Mouse (Mus musculus) hematopoietic stem cell, adult 5-6 weeks (primary cell): ENCODE results near the gene 1700001O22Rik. TPM values are rescaled to one million over a fixed set of nuclear protein-coding genes. Genes with fewer than 3 reads are reported as not detected.

Experiments
- total RNA-seq: library from RNA; stranded (forward); fragments of 172-1452, 232-1000 nt; gene quantifications from 2 replicates; pipeline ENCODE4 v1.2.3, GENCODE M21; 2017

Gene 1700001O22Rik
- total RNA-seq, 1 experiment from 2014 or later: 1.8 TPM

Other genes starting within 250 kb of the 1700001O22Rik start
- 1.3 and 1.9 TPM in 2 replicates for gene Cstad, start 208.6 kb downstream of the 1700001O22Rik start, total RNA-seq
- 21.2 and 22.6 TPM in 2 replicates for gene Ntmt1, start 4.2 kb upstream of the 1700001O22Rik start, total RNA-seq
- gene Asb6, start 26.7 kb upstream of the 1700001O22Rik start, total RNA-seq: 10.7 and 15.6 TPM in 2 replicates
- gene Prrx2, start 31.3 kb upstream of the 1700001O22Rik start, total RNA-seq: not detected in 2 replicates
- gene Ptges, start 126.2 kb upstream of the 1700001O22Rik start, total RNA-seq: 0.25 and 0.63 TPM in 2 replicates
- gene Tor1b, start 149.3 kb upstream of the 1700001O22Rik start, total RNA-seq: 41.1 and 44.8 TPM in 2 replicates
- 35.8 and 60.3 TPM in 2 replicates for gene Tor1a, start 164.3 kb upstream of the 1700001O22Rik start, total RNA-seq
- gene BC005624, start 178.5 kb upstream of the 1700001O22Rik start, total RNA-seq: 73.8 and 76.0 TPM in 2 replicates
- 4.2 and 7.3 TPM in 2 replicates for gene Usp20, start 178.6 kb upstream of the 1700001O22Rik start, total RNA-seq